Mouse (Mus musculus): ENCODE results near the gene Adgrl4. TPM values are rescaled to one million over a fixed set of nuclear protein-coding genes. Genes with fewer than 3 reads are reported as not detected.

The Adgrl4 gene
- total and polyA plus RNA-seq, 3 experiments: not detected

DNA sequence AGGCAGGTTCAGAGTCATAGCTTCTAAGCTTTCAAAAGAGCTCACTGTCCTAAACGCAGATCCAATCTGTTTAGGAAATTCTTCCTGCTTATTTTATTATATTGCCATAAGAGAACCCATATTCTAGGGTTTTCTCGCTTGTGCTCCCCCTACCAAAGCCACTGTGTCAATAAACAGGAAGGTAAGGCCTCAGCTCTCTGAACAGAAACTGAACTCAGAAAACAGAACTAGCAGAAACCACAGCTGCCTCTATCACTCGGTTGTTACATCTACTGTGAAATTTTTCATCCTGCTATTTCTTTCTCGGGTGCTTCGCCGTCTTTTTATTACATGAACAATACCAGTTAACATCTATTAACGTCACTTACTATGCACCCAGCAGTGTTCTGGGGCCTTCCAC, 137.6 kb downstream of the Adgrl4 start:
- no peak for DNase-seq (ENCODE audit: extremely low read depth)
- Histone ChIP-seq H3K4me2 (ENCODE audit: insufficient read depth, low read depth, poor library complexity, severe bottlenecking) (no peak overlapping the region), H3K79me2 (replicated peaks; ENCODE audit: control insufficient read depth, extremely low read depth, insufficient read depth, poor library complexity, severe bottlenecking) (no peaks in the 10 kb centered on the region), H3K9ac (ENCODE audit: insufficient read depth, low read depth) (no peak overlapping the region), H3K4me3 (replicated peaks in 1 of 3; ENCODE audit: low read depth in 2 of 3, low read length in 2 of 3, poor library complexity in 1 of 3) (no peak overlapping the region), H3K9me3 (replicated peaks; ENCODE audit: low read length) (no peaks in the 10 kb centered on the region), H3K36me3 (replicated peaks in 1 of 2; ENCODE audit: control insufficient read depth in 1 of 2, insufficient read depth in 1 of 2, low read length in 1 of 2) (no peaks in the 10 kb centered on the region), H3K27ac (ENCODE audit: insufficient read depth, low read depth) (no peak overlapping the region), H3K4me1 (ENCODE audit: control insufficient read depth in 1 of 2, insufficient read depth in 2 of 2) (peaks cover 0 to 11% of the 10 kb centered on the region in 2 experiments; a peak in 2 of 4 replicates), H3K27me3 (replicated peaks) (no peaks in the 10 kb centered on the region)
- in situ Hi-C loops (cut with MboI; ENCODE audit: low pct_ligation_motif_present, low pct_unique_long_range_greater_than_20kb, low sequenced_read_pairs) (no loop called here), dilution Hi-C loops (cut with MboI; ENCODE audit: extremely low pct_ligation_motif_present, extremely low pct_unique_long_range_greater_than_20kb, low sequenced_read_pairs) (no loop called here)
- TF ChIP-seq TCF12 (IDR thresholded peaks at IDR 0.05; ENCODE audit: low read depth, low read length) (no peak), MYC (IDR thresholded peaks at IDR 0.05; ENCODE audit: low read depth, low read length) (no peak), IRF4 (IDR thresholded peaks at IDR 0.05; ENCODE audit: low read depth, low read length) (no peak), ELF1 (IDR thresholded peaks at IDR 0.05; ENCODE audit: low read depth, low read length) (no peak), MEF2A (IDR thresholded peaks at IDR 0.05; ENCODE audit: borderline replicate concordance, low read depth, low read length) (no peak), ZC3H11A (IDR thresholded peaks at IDR 0.05; ENCODE audit: low read depth, low read length) (no peak), MAZ (IDR thresholded peaks at IDR 0.05; ENCODE audit: low read depth, low read length) (no peak), NRF1 (IDR thresholded peaks at IDR 0.05; ENCODE audit: low read depth, low read length) (no peak), NELFE (IDR thresholded peaks at IDR 0.05; ENCODE audit: low read depth, low read length) (no peak), ZMIZ1 (IDR thresholded peaks at IDR 0.05; ENCODE audit: low read depth, low read length) (no peak), CTCF (conservative IDR thresholded peaks at IDR 0.05 in 1 of 2, IDR thresholded peaks at IDR 0.05 in 1 of 2; ENCODE audit: low read depth in 2 of 2, low read length in 2 of 2) (no peak), RCOR1 (conservative IDR thresholded peaks at IDR 0.05; ENCODE audit: low read depth, low read length) (no peak), SMC3 (IDR thresholded peaks at IDR 0.05; ENCODE audit: low read depth, low read length) (no peak), MAFK (IDR thresholded peaks at IDR 0.05; ENCODE audit: insufficient replicate concordance, low read length) (no peak), ZNF384 (IDR thresholded peaks at IDR 0.05; ENCODE audit: low read depth, low read length) (no peak)

DNA sequence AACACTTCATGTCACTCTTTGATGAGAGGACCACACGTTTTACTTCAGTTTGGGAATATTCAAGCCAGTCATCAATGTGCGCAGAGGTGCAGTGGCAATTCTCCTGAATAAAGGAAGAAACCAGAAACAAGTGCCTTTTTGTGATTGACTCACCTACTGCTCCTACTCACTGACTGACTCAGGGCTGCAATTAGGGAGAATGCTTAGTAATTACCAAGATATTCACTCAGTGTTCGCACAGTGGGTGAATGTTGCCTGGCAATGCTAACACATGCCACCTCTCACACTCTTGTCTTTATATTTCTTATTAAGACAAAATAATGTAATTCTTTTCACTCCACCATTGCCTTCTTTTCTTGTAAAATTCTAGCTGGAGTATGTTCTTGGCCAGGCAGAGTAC, 138.5 kb downstream of the Adgrl4 start:
- no peak for DNase-seq (ENCODE audit: extremely low read depth)
- Histone ChIP-seq H3K4me2 (ENCODE audit: insufficient read depth, low read depth, poor library complexity, severe bottlenecking) (no peak overlapping the region), H3K36me3 (replicated peaks in 1 of 2; ENCODE audit: control insufficient read depth in 1 of 2, insufficient read depth in 1 of 2, low read length in 1 of 2) (no peaks in the 10 kb centered on the region), H3K27ac (ENCODE audit: insufficient read depth, low read depth) (no peak overlapping the region), H3K27me3 (replicated peaks) (no peaks in the 10 kb centered on the region), H3K4me3 (replicated peaks in 1 of 3; ENCODE audit: low read depth in 2 of 3, low read length in 2 of 3, poor library complexity in 1 of 3) (no peak overlapping the region), H3K9me3 (replicated peaks; ENCODE audit: low read length) (no peaks in the 10 kb centered on the region), H3K79me2 (replicated peaks; ENCODE audit: control insufficient read depth, extremely low read depth, insufficient read depth, poor library complexity, severe bottlenecking) (no peaks in the 10 kb centered on the region), H3K4me1 (ENCODE audit: control insufficient read depth in 1 of 2, insufficient read depth in 2 of 2) (peaks cover 0 to 11% of the 10 kb centered on the region in 2 experiments; a peak in 2 of 4 replicates), H3K9ac (ENCODE audit: insufficient read depth, low read depth) (no peak overlapping the region)
- in situ Hi-C loops (cut with MboI; ENCODE audit: low pct_ligation_motif_present, low pct_unique_long_range_greater_than_20kb, low sequenced_read_pairs): no loop called here
- no peak for TF ChIP-seq EP300 (IDR thresholded peaks at IDR 0.05; ENCODE audit: low read length)
- TF ChIP-seq JUN (IDR thresholded peaks at IDR 0.05; ENCODE audit: insufficient read depth, low read depth, low read length): no peak
- TF ChIP-seq BHLHE40 (IDR thresholded peaks at IDR 0.05; ENCODE audit: low read depth, low read length): no peak
- no peak for TF ChIP-seq ELF1 (IDR thresholded peaks at IDR 0.05; ENCODE audit: low read depth, low read length)
- TF ChIP-seq JUND (conservative IDR thresholded peaks at IDR 0.05; ENCODE audit: low read depth, low read length): no peak
- no peak for TF ChIP-seq USF2 (conservative IDR thresholded peaks at IDR 0.05; ENCODE audit: low read depth, low read length)
- no peak for TF ChIP-seq UBTF (IDR thresholded peaks at IDR 0.05; ENCODE audit: low read depth, low read length)
- TF ChIP-seq ETS1 (conservative IDR thresholded peaks at IDR 0.05; ENCODE audit: low read depth, low read length): no peak
- TF ChIP-seq MYC (IDR thresholded peaks at IDR 0.05; ENCODE audit: low read depth, low read length): no peak
- no peak for TF ChIP-seq CTCF (conservative IDR thresholded peaks at IDR 0.05 in 1 of 2, IDR thresholded peaks at IDR 0.05 in 1 of 2; ENCODE audit: low read depth in 2 of 2, low read length in 2 of 2)
- no peak for TF ChIP-seq TBP (conservative IDR thresholded peaks at IDR 0.05; ENCODE audit: low read depth, low read length)
- no peak for TF ChIP-seq ZMIZ1 (IDR thresholded peaks at IDR 0.05; ENCODE audit: low read depth, low read length)
- TF ChIP-seq HCFC1 (IDR thresholded peaks at IDR 0.05; ENCODE audit: low read depth, low read length): no peak
- dilution Hi-C loops (cut with MboI; ENCODE audit: extremely low pct_ligation_motif_present, extremely low pct_unique_long_range_greater_than_20kb, low sequenced_read_pairs): no loop called here

Measured in CH12.LX (cell line).